Mouse (Mus musculus) cerebellum, postnatal 4 days (tissue): ENCODE results near the gene Rab6b.

Experiments
- DNase-seq, 2 experiments: peaks; one replicate each; pipeline ENCODE4 v3.0.0; 2022; ENCODE audit warnings: low spot score in 2 of 2, mixed read lengths in 1 of 2

Rab6b gene

DNA sequence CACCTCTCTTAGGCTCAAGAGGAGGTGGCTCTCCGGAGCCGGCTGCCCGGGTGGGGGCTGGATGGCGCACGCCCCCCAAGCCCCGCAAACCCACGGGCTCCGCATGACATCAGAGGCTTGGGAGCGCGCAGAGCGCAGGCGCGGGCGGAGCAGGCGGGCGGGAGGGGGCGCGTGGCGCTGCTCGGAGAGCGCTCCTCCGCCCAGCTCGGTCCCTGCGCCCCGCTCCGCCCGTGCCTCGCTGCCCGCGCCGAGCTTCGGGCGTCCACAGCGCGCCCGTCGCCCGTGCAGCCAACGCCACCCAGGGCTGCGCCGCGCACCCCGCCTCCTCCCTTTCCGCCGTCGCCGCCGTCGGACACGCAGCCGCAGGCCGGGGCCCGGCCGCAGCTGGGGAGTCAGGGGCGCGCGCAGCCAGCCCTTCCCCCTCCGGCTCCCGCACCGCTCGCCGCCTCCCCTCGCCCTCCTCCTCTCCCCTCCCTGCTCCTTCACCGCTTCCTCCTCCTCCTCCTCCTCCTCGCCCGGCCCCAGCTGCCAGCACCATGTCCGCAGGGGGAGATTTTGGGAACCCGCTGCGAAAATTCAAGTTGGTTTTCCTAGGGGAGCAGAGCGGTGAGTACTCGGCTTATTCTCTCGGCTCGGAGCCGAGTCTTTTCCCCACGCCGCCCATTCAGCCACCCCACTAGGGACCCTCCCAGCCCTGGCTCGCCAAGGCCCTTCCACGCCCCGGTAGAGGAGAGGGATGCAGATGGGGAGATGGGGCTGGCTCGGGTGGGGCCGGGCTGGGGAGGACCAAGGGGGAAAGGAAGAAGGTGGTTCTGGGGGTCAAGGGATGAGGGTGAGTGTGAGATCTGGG, at the start of gene Rab6b:
TSS of gene Rab6b (plus strand) at position 167 of the 850 bp plus-strand sequence.
- peak; percentile 51 to 75 for DNase-seq

DNA sequence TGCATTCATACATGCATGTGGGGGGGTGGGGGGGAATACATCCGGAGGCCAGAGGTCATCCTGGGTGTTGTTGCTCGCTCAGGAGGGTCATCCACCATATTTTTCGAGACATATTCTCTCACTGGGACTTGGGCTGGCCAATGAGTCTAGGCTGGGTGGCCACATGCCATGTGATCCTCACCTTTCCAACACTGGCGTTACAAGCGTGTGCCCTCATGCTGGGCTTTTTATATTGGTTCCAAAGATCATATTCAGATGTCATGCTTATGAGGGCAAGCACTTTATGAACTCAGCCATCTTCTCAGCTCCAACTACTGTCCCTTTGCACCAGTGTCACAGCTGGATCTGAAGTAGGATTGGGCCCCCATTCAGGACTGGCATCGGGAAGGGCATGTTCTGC, 48.0 kb upstream of the Rab6b start:
- DNase-seq = no peak

DNA sequence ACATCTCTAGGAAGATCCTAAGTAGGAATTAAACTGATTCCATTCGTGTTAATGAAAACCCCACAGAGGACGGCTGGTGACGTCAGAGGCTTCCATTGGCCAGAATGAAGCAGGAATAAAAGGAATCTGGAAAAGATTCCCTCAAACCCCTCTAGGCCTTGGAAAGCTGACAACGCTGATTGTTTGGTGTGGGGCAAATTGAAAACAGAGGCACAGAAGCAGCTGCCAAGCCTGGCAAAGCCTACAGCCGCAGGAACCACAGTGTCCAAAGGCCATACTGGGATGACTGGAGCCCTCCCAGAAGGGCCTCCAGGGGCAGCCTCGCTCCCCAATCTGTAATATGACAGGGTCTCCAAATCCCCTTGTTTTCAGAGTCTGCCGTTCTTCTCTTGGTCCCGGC, 44.7 kb upstream of the Rab6b start:
- peak in 1 of 2 experiments; percentile 59 for DNase-seq

DNA sequence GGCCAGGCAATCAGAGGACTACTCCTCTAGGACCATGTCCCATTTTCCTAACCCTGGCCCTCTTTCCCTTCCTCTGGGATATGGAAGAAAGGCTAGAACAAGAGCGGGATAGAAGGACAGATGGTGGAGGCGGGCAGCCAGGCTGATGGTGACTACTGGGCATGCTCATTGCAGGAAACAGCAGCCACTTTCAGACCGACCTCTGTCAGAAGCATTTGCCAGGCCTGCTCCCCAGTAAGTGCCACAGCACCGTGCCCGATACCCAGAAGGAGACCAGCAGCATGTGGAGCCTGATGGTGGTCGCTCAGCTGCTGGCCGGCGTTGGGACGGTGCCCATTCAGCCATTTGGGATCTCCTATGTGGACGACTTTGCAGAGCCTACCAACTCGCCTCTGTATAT, 43.9 kb upstream of the Rab6b start:
- peak in 1 of 2 experiments; percentile 68 for DNase-seq

DNA sequence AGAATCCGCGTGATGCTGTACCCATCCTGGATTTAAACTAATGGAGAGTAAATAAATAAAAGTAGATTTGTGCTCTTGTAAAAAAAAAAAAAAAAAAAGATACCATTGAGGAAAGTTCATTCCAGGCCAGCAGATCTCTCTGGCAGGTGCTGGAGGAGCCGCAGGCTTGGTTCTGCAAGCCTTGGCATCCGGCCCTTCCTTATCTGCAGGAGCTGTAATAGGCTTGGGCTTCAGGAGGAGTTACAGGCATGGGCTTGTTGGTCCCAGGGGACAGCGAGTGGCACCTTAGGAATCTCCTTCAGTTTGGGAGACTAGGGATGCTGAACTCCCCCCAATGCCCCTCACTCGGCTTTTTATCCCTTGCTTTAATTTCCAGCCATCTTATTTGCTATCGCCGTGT, 42.8 kb upstream of the Rab6b start:
- no peak for DNase-seq

DNA sequence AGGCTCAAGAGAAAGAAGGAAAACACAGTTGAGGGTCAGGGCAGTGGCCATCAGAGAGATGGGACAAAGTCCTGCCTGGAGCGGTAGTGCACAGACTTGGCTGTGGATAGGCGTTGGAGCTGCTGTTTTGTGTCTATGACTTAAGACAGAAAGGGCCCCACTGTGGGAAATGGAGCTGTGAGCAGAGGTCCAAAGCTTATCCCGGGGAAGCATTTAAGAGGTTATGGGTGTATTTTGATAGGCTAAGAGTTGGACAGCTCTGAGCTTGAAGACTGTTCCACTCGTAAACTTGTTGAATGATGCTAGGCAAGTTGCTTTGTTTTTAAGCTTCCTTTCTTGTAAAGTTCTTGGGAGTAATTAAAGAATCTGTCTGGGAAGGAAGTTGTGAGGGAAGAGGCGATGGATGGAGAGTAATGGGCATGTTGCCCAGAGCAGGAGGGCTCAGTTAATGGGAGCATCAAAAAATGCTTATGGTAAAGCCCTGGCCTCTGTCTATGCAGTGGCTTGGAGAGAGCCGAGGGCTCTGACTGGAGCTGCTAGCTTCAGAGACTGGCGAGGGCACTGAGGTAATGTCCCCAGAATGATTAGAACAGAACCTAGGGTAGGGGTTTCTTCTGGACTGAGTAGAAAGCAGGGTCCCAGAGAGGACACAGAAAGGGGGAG, 39.9 kb upstream of the Rab6b start:
- DNase-seq = no peak

DNA sequence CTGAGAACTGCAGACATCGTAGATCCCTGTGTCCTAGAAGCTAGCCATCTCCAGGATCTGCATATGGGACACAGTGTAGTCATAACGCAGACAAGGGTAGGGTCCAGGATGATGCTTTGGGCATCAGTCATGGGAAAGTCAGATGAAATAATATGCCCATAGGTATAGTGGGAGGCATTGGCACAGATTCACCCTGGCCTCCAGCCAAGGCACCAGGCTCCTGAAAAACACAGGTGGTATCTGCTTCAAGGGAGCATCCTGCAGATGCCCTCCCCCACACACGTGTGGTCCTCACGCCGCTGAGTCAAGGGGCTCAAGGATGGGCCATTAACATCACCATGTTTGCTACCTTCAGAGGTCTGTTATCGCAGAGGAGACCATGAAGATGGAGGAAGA, 39.4 kb upstream of the Rab6b start:
- no peak for DNase-seq

DNA sequence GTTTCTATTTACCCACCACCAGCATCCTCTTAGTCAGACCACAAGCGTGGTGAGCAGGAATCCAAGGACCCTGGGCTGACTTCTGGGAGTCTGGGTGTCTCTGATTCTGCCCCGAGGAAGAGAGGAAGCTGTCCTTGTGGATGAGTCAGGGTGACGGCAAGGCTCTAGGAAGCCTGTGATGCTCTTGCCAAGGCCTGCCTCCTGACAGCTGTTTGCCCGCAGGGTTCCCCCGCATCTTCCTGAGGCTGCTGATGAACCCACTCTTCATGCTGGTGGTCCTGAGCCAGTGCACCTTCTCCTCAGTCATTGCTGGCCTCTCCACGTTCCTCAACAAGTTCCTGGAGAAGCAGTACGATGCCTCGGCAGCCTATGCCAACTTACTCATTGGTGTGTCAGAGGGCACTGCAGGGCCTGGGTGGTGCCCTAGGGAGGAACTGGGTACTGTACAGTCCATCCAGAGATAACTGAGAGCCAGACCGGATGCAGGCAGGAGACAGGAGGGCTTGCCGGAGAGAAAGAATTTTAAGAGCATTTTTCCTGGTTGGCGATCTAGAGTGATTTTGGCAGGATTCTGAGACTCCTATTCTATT, 38.6 kb upstream of the Rab6b start:
- no peak for DNase-seq

DNA sequence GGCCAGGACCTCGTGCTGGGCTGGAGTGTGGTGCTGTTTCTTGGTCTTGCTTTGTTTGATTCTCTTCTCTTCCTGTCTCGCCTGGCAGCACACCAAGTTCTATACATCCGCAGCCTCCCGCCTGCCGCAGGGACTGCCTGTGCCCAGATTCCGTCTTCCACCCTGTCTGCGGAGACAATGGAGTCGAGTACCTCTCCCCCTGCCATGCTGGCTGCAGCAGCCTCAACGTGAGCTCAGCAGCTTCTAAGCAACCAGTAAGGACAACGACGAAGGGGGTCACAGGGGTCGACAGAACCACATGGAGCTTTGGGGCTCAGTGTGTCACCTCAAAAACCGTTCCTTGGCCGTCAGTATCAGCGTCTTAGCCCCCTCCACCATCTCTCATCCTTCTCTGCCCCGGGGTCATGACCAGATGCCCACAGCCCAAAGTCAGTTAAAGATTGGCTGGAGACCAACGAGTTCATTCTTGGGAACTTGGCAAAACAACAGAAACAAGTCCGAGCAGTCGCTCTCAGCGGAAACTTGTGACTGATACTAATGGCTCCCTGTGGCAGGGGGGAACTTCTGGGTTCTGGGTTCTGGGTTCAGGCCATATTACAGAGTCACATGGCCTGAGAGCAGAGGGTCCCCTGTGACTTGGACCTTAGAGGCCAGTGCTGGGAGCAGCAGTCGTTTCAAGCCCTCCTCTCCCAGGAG, 34.6 kb upstream of the Rab6b start:
- DNase-seq = no peak

DNA sequence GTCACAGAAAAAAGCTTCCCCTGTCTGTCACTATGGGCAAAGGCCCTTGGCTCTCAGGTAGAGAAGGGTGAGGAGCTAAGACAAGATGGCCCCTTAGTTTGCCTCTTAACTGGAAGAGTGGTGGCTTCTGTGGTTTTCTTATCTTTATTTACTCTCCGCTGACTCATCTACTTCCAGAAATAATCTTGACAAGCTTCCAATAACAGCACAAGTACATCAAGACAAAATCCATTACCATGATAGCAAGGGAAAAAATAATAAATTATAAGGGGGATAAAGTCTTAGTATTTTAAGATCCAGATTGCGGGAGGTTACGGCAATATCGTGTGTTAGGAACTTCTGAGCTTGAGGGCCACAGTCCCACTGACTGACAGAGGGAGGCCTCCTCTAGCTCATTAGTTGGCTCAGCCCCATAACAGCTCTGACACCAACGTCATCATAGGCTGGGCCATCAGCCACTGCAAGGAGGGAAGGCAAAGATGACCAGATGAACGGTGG, 33.3 kb upstream of the Rab6b start:
- no peak for DNase-seq

DNA sequence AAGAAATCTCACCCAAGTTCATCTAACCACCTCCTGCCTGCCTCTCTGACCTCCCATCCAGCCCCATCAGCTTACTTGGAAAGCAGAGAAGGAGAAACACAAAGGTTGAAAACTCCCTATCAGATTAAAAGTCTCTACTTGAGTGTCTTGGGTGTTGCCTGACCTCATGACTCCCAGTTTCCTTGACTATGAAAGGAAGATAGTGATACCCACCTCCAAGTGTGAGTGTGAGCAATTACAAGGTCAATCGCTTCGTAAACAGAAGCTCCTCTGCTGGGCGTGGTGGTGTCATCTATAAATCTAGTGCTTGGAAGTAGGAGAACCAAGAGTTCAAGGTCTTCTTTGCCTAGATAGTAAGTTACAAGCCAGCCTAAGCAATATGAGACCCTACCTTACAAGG, 31.4 kb upstream of the Rab6b start:
- DNase-seq = no peak

DNA sequence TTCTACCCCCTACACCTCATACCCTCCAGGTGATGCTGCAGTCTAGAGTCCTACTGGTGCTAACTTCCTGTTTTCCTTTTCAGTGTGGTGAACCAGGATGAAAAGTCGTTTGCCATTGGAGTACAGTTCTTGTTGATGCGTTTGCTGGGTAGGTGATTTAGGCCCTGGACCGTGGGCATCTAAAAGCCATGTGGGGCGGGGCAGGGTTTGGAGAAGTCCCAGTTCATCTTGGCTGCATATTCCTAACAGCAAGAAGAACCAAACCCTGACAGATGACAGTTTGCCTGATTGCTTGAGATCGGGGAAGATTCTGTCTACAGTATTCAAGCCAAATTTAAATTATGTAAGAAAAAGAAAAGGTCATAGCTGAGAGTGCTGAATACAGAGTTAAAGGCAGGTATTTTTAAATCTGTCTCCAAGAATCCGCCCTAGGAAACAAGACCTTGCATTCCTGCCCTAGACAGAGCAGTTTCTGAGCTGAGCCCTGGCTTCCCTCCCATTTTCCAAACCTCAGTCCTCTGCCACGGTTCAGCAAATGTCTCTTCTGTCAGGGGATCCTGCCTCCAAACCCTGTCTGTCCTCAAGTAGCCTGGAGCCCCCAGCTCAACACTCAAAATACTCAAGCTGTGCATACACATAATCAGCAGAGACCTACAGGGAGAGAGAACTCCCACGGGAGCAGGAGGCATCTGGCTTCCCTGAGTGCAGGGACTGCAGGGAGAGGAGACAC, 29.2 kb upstream of the Rab6b start:
- no peak for DNase-seq

DNA sequence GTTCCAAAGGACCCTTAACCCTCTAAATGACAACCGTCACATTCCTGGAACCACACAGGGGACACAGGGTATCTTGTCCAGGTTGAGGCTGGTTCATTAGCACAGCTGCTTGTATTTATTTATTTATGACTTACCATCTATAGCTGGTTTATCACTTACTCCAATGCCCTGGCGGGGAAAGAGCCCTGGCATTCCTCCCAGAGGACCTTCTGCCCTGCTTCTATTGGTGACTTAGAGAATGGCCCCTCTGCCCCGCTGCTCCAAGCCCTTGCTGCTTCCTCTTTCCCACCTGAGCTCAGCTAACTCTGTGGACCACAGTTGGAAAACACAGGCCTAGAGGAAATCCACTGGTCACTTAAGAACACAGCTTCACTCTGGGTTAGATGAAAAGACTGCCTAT, 28.2 kb upstream of the Rab6b start:
- DNase-seq = no peak

DNA sequence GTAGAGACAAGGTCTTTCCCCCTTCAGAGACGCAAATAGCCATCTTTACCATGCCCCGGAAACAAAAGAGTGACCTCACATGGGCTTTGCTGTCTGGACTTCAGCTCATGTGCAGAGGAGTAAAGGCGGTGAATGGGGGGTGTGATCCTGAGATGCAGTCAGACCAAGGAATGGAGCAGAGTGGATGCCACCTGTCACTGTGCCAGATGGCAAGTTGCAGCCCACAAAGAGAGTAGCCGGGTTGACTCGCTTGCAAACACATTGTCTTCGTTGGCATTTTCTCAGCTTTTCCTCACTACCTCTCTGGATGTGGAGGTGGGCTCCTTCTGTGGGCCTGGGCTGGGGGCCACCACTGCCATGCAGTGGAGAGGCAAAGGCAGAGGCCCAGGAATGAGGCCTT, 24.9 kb upstream of the Rab6b start:
- DNase-seq = peak in 1 of 2 experiments; percentile 47

DNA sequence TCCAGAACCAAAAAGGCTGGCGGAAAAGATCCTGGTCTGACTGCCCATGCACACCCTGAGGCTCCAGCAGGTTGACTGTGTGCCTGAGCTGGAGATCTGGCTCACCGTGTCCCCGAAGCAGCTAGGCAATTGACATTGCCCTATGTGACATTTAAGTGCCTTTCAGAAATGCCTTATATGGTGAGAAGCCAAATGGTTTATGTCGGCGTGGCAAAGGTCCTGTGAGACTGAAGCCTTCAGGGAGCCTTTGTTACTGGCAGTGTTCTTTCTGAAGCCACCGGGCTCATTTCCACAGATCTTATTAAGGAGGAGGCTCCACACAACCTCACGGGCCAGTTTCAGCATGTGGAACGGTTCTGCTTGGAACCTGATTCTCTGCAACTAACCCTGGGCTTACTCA, 24.3 kb upstream of the Rab6b start:
- no peak for DNase-seq

DNA sequence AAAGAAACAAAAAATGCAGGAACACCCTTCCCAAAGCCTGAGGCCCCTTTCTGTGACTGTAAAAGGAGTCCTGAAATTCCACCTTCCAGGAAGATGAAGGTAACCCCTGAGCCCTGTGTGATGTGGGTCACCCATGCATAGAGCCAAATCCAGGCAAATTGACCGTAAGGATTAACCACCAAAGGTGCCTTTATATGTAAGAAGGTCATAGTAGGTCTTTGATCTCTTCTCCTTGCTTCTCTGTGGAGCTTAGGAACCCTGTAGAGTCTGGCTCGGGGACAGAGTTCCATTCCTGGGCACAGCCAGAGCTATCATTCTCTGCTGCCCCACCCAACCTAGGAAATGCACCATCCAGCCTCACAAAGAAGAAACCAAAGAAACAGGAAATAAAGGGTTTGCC, 22.9 kb upstream of the Rab6b start:
- no peak for DNase-seq

DNA sequence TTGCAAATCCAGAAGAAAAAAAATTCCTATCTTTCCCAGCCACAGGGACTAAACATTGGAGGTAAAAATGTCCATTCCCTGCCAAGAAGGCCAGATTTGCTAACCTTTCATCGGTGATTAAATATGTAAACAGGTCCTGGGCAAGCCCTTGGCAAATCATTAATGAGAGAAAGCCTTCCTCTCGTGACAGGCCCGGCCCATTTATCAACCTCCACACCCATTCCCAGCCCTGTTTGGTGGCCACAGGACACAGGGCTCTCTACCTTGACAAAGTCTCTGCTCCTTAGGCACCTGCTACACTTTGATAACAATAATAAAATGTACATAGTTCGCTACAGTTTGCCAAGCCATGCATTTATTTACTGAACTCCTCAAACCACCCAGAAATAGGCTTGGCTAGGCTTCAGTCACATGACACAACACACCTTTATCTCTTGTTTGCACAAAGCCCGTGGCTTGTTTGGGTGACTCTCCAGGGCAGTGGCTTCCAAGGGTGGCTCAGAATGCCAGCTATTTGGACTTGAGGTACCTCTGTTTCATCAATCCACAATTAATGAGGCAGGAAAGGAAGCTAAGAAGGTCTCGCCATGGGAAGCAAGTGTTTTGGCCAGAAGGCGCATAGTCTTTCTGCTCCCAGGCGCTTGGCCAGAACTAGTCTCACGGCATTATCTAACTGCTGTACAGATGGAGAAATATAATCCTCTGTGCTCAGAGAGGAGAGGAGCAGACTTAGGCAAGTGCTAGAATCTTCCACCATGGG, 21.3 kb upstream of the Rab6b start:
- DNase-seq = no peak

DNA sequence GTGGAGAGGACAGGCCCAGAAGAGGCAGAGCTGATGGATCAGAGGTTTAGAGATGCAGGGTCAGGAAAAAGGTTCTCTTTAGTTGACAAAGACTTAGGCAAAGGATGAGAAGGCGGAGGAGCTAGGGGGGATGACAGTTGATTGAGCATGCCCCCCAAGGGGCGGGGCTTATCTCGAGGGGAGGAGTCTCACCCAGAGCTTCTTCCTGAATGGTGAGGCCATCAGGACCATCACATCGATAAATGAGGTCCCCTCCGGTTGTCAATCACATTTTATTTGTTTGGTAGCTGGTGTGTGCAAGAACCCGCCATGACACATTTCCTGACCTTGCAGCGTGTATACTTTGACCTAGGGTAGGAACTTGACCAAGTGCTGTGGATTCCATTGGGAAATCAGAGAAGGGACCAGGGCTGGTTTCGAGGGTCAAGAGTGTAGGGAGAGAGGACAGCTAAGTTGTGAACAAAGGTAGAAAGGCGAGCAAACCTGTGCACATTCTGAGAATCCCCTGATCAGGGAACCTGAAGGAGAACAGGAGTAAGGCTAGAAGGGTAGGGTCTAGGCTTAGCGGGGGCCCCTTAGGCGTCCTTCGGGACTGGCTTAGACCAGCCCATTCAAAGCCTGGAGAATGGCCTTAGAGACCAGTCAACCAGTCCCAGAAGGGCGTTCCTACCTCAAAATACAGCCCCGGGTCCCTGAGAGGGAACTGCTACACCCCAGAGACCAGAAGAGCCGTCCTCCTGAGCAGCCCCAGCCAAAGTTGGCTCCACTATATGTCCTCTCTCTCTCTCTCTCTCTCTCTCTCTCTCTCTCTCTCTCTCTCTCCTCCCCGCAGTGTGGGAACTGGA, 20.3 kb upstream of the Rab6b start:
- no peak for DNase-seq

DNA sequence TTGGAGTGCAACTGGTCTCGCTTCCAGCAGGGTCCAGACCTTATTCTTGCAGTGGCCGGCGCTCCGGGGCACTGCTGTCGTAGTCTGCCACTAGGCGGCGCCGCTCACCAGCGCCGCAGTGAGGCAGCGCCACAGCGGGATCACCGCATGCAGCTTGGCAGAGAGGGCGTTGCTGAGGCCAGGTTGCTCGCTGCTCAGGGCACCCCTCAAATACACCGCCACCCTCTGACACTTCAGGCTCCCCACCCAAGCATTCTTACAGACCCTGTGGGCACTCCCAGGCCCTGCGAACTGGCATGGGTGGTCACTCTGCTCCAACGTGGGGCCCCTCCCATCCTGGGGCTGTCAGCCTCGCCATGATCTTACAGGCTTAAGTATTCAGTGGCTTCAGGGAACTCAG, 19.3 kb upstream of the Rab6b start:
- peak; percentile 67 to 85 for DNase-seq

DNA sequence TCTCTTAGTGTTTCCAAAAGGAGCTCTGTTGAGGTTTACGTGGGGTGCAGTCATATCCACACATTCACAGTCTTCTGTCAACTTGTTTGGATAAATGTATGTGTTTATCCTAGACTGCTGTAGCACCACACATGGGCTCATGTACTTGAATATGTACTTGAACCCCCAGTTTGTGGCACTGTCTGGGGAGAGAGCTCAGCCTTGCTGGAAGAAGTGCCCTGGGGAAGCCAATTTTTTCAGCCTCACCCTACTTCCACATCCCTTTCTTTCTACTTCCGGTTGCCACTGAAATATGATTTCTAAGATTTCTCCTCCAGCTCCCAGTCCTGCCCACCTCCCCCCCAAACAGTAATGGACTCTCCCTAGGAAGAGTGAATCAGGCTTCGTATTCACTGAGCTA, 17.9 kb upstream of the Rab6b start:
- DNase-seq = no peak
